Mouse (Mus musculus): ENCODE results near the gene Gm20661.

DNA sequence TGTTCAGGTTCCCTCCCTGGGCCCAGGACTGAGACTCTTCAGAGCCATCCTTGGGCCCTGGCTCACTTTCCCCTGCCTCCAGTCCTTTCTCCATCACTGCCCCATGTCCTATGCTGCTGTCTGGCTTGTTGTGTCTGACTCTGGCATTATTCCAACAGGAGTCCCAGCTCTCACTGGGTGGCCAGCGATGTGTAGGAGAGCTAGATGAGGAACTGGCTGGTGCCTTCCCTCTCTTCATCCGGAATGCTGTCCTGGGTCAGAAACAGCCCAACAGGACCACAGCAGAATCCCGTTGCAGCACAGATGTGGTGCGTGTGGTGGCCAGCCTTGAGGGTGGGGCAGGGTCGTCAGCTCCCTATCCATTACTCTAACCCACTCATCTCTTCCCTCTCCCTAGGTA is 12.5 kb upstream of the Gm20661 start:
- no peak for TF ChIP-seq CTCF (IDR thresholded peaks at IDR 0.05)
- no peak for TF ChIP-seq EP300 (IDR thresholded peaks at IDR 0.05)
